Mouse (Mus musculus): Measurements from ENCODE around the gene Rundc3a.
A peak's percentile ranks its signal among the peaks of the same experiment; 100 is the strongest.

Gene Rundc3a

GRCm38 (mm10) chr11:102436471-102436790, 43.2 kb downstream of the Rundc3a start:
- no peak for DNase-seq

GRCm38 (mm10) chr11:102437120-102438061, 44.2 kb downstream of the Rundc3a start:
- no peak for DNase-seq

GRCm38 (mm10) chr11:102438212-102439092, 45.2 kb downstream of the Rundc3a start:
- DNase-seq = peak; percentile 66

DNA sequence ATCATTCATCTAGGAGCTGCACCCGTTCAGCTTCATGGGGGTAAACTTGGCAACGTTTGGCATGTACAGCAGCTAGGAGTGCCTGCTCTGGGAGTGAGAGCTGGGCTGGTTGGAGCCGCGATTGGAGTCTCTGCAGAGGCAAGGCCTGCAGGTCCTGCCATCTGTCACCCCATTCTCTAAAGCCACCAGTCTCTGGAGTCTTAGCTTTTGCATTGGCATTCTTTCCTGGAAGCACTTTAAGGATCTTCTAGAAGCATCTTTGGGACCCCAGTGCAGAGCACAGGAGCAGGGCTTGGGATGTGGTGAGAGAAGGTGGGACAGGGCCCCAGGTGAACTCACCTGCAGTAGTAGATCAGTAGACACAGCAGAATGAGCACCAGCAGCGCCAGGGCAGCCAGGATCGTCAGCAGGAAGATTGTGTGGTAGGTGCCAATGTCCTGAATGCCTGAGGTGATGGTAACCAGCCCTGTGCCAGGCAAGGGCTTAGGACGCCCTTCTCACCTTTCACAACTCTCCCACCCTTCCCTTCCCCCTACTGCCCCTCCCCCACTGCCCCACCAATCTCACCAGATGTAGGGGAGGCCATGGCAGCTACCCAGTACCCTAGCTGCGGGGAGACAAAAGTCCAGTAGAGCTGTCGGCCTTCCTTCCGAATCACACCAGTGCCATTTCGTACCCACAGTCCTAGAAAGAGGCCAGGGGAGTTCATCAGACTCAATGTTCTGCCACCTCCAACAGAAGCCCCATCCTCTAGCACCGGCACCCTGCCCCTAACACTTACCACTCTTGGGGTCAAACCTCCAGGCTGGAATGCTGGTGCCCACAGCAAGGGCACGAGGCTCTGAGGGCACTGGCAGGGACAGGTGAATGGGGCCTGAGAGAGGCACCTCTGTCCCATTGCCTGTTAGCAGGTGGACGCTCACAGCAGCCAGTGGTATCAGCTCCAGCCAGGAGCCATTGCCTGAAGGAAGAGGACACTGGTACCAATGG, 46.2 kb downstream of the Rundc3a start:
- DNase-seq = no peak

GRCm38 (mm10) chr11:102440255-102440654, 47.1 kb downstream of the Rundc3a start:
- DNase-seq = no peak

- no peak for DNase-seq
Observed at GRCm38 (mm10) chr11:102441434-102441833, 48.2 kb downstream of the Rundc3a start.

- DNase-seq = no peak
Observed at GRCm38 (mm10) chr11:102442089-102442488, 48.9 kb downstream of the Rundc3a start.

GRCm38 (mm10) chr11:102443740-102444139, 50.5 kb downstream of the Rundc3a start:
- DNase-seq = no peak

- no peak for DNase-seq
Observed at GRCm38 (mm10) chr11:102444321-102444720, 51.1 kb downstream of the Rundc3a start.

- no peak for DNase-seq
Observed at GRCm38 (mm10) chr11:102444781-102445180, 51.6 kb downstream of the Rundc3a start.

DNA sequence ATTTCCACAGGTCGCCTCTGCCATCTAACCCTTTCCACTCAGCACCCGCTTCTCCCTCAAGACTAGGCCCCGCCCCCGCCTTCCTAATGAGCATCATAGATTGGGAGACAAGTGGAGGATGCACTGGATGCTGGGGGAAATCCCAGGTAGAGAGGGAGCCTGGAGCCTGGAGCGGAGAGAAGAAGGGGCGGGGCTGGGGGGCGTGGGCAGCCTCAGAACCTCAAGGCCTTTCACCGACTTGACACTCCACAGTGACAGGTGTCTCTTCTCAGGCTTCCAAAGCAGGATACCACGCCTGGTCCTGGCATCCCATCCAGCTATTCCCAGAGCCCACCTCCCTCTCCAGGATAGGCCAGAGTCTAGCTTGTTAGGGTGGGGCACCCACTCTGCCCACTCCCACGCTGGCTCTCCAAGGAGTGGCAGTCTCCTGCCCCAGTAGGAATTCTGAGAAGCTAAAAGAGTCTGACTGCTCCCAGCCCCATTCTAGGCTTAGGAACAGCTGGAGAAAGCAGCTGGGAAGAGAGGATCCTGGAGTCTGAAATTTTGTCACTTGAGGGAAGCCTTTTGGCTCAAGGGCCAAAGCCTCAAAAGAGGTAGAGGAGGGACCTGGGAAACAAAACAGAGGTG, 52.2 kb downstream of the Rundc3a start:
- DNase-seq = no peak

- DNase-seq = no peak
Observed at GRCm38 (mm10) chr11:102445891-102446361, 52.7 kb downstream of the Rundc3a start.

GRCm38 (mm10) chr11:102446581-102447461, 53.6 kb downstream of the Rundc3a start:
- DNase-seq = peak; percentile 15

DNA sequence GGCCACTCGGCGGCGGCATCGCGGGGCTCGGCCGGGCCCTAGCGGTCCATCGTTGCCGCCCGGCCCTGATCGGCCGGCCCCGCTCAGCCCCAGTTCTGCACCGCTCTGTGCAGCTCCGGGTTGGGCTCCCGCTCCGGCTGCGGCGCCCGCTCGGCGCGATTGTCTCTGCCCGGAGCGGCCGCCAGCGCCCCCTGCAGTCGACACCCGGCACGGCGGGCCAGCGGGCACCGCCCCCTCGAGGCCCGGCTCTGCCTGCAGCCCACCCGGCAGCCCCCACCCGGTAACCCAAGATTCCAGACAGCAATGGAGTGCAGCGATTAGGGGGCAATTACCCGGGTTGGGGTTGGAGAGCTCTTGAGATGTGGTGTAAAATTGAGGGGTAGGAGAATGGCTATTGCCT, 54.3 kb downstream of the Rundc3a start, which contains the start of gene Fam171a2:
Gene Fam171a2 (minus strand): TSS at position 186 of the 400 bp plus-strand sequence.
- DNase-seq = peak; percentile 84

DNA sequence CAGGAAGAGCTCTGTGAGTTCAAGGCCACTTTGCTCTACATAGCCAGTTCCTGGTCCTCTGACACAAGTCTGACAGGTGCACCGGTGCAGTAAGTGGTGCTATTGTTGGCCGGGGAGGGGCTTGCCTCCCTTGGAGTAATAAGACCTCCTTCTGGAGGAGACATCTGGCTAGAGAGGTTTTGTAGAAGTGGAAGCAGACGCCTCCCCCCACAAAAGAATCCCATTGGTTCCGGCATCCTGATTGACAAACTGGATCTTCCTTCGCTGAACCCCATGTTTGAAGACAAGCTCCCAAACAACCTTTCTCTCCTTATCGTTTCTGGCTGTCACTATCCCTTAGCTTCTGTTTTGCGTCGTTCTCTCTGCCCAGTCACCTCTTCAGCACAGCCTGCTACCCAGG, 55.1 kb downstream of the Rundc3a start:
- DNase-seq = no peak

- no peak for DNase-seq
Observed at GRCm38 (mm10) chr11:102449043-102450008, 56.1 kb downstream of the Rundc3a start.

All from thymus, postnatal 25 days (tissue).